In the genomic region with DNA sequence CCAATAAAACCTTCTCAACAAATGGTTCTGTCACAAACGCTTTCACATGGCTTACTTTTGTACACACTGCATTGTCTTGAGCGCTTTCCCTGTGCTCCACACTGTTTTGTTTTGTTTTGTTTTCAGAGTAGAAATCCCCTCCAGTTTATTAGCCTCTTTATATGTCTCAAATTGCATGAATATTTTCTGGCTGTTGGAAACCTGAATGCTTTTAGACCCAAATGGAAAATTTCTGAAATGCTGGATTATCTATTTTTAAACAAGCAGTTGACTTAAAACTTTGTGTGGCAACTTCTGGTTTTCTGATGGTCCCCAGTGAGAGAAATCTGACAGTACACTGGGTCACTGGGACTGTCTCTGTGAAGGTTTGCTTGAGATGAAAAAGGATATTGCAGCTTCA, we compare ENCODE assay signal across 13 mouse cellular contexts. TPM values are rescaled to one million over a fixed set of nuclear protein-coding genes. Genes with fewer than 3 reads are reported as not detected.
A peak's percentile ranks its signal among the peaks of the same experiment; 100 is the strongest.
DNase-seq lines count a peak whose midpoint lies in the region; ATAC-seq and TF ChIP-seq lines count a peak whose summit lies in the region.
"Had no signal": no experiment of that assay in that cellular context is flagged by ENCODE, and none has a peak within 500 bp of the region (broad histone marks: within the 10 kb centered on the region; RNA-seq: fewer than 3 reads in every experiment).

No protein-coding gene starts in this region.

- no peaks in the 10 kb centered on the region for H3K9me3 ChIP-seq in forebrain, embryonic 13.5 days (replicated peaks)
- no peaks in the 10 kb centered on the region for H3K9me3 ChIP-seq in hindbrain, embryonic 15.5 days
- H3K9me3 ChIP-seq in neural tube, embryonic 12.5 days = no peaks in the 10 kb centered on the region
- H3K9me3 ChIP-seq: lung, embryonic 15.5 days had no signal

- H3K27ac ChIP-seq in layer of hippocampus, adult 2 months = peak overlapping the region; percentile 91
- peak overlapping the region; percentile 70 for H3K27ac ChIP-seq in forebrain, embryonic 13.5 days
- no peak overlapping the region for H3K27ac ChIP-seq in hindbrain, embryonic 15.5 days (replicated peaks)
- H3K27ac ChIP-seq in neural tube, embryonic 12.5 days = no peak overlapping the region
- H3K27ac ChIP-seq: lung, embryonic 15.5 days had no signal

- peak overlapping the region; percentile 84 for H3K4me3 ChIP-seq in layer of hippocampus, adult 2 months
- H3K4me3 ChIP-seq in forebrain, embryonic 13.5 days = peak overlapping the region; percentile 83
- peak overlapping the region; percentile 16; the same call in 1 of the 2 replicates for H3K4me3 ChIP-seq in hindbrain, embryonic 15.5 days
- H3K4me3 ChIP-seq in neural tube, embryonic 12.5 days = peak overlapping the region; percentile 19; the same call in 1 of the 2 replicates
- H3K4me3 ChIP-seq: lung, embryonic 15.5 days had no signal

- H3K9ac ChIP-seq in forebrain, embryonic 13.5 days = peak overlapping the region; percentile 98
- 0 out of 2 replicates have a peak overlapping the region, but pooled peaks have one; percentile 13 for H3K9ac ChIP-seq in hindbrain, embryonic 15.5 days
- H3K9ac ChIP-seq in neural tube, embryonic 12.5 days = no peak overlapping the region
- H3K9ac ChIP-seq: lung, embryonic 15.5 days had no signal

- no peak for DNase-seq in layer of hippocampus, adult 2 months (ENCODE audit: low spot score in 2 of 2)
- DNase-seq in layer of hippocampus, adult 18-20 months (ENCODE audit: low spot score in 2 of 2) = no peak
- DNase-seq in adrenal gland, postnatal 36 days = no peak
- DNase-seq in lung, postnatal 36 days = no peak
- no peak for DNase-seq in heart, adult 11 months
- DNase-seq: adrenal gland, postnatal 14 days; kidney, adult 11 months; thymus, adult 18-20 months had no signal

- H3K4me2 ChIP-seq in forebrain, embryonic 13.5 days = peak overlapping the region; percentile 64
- H3K4me2 ChIP-seq in hindbrain, embryonic 15.5 days = peak overlapping the region; percentile 44
- peak overlapping the region; percentile 61 for H3K4me2 ChIP-seq in neural tube, embryonic 12.5 days (replicated peaks)
- H3K4me2 ChIP-seq: liver, embryonic 11.5 days; lung, embryonic 15.5 days had no signal

- no peak for ATAC-seq in forebrain, embryonic 13.5 days
- no peak for ATAC-seq in hindbrain, embryonic 15.5 days (ENCODE audit: low FRiP score, low read depth)
- no peak for ATAC-seq in neural tube, embryonic 12.5 days (ENCODE audit: low FRiP score, low read depth)

- 8% methylated on average over 2 of the region's 2 CpGs for WGBS in forebrain, embryonic 13.5 days
- 38% methylated on average over 2 of the region's 2 CpGs for WGBS in hindbrain, embryonic 15.5 days
- 15% methylated on average over 2 of the region's 2 CpGs for WGBS in neural tube, embryonic 12.5 days

- H3K4me1 ChIP-seq in forebrain, embryonic 13.5 days = peaks cover 77% of the 10 kb centered on the region
- peaks cover 31% of the 10 kb centered on the region for H3K4me1 ChIP-seq in hindbrain, embryonic 15.5 days (replicated peaks)
- H3K4me1 ChIP-seq in neural tube, embryonic 12.5 days = peaks cover 56% of the 10 kb centered on the region

- no peak for TF ChIP-seq CTCF in layer of hippocampus, adult 2 months (conservative IDR thresholded peaks at IDR 0.05)

- no peaks in the 10 kb centered on the region for H3K27me3 ChIP-seq in forebrain, embryonic 13.5 days
- H3K27me3 ChIP-seq in hindbrain, embryonic 15.5 days = no peaks in the 10 kb centered on the region
- no peaks in the 10 kb centered on the region for H3K27me3 ChIP-seq in neural tube, embryonic 12.5 days (replicated peaks)
- H3K27me3 ChIP-seq: lung, embryonic 15.5 days had no signal

- peaks cover 20% of the 10 kb centered on the region for H3K36me3 ChIP-seq in forebrain, embryonic 13.5 days (ENCODE audit: poor library complexity, severe bottlenecking)
- H3K36me3 ChIP-seq in hindbrain, embryonic 15.5 days = no peaks in the 10 kb centered on the region
- peaks cover 10% of the 10 kb centered on the region; the same call in 1 of the 2 replicates for H3K36me3 ChIP-seq in neural tube, embryonic 12.5 days

RNA-seq across cellular contexts. Expression of a gene that starts 6.8 kb away (rescaled TPM):
- total RNA-seq in layer of hippocampus, adult 2 months (2021) = 100 to 1,000 TPM; 585 to 647 TPM
- 100 to 1,000 TPM; 537 TPM for total RNA-seq in layer of hippocampus, adult 18-20 months (2021)
- polyA plus RNA-seq in forebrain, embryonic 13.5 days (2015; fragmentation: Nextera tagmentation; extraction: Ambion mirVana) = 59.8 and 88.1 TPM in 2 replicates
- polyA plus RNA-seq in hindbrain, embryonic 15.5 days (2015; fragmentation: Nextera tagmentation; extraction: Ambion mirVana) = 11.8 and 16.3 TPM in 2 replicates
- polyA plus RNA-seq in neural tube, embryonic 12.5 days (2016; fragmentation: Nextera tagmentation; extraction: Ambion mirVana) = 6.6 and 10.4 TPM in 2 replicates
- 10 to 100 TPM; 21.2 to 24.1 TPM for total RNA-seq in adrenal gland, postnatal 36 days (2021)

Comparison
In these comparisons a context has a peak if more than half of its experiments do, and no peak if none do; other contexts are left out.
1. H3K27ac ChIP-seq: peak in layer of hippocampus, adult 2 months (single experiment) and forebrain, embryonic 13.5 days (single experiment); none in hindbrain, embryonic 15.5 days (single experiment) and neural tube, embryonic 12.5 days (single experiment).
2. H3K4me3 ChIP-seq: peak in every context shown above with its lines; median percentile 84 in layer of hippocampus, adult 2 months; 83 in forebrain, embryonic 13.5 days; 19 in neural tube, embryonic 12.5 days; 16 in hindbrain, embryonic 15.5 days.
3. RNA of a gene that starts 6.8 kb away (total RNA-seq): 585 to 647 TPM in layer of hippocampus, adult 2 months and 537 TPM in layer of hippocampus, adult 18-20 months; 21.2 to 24.1 TPM in adrenal gland, postnatal 36 days; every median in the first group is over 10 times any median in the second.
4. Peak in every context shown above with its lines, with median percentiles within 50 percentile points of each other: H3K4me2 ChIP-seq.